Mouse (Mus musculus): ENCODE measurements around the gene Zfp518b. TPM values are rescaled to one million over a fixed set of nuclear protein-coding genes. Genes with fewer than 3 reads are reported as not detected.

The Zfp518b gene
- polyA plus RNA-seq, 1 experiment from 2014 or later, result 18.8 TPM

GRCm38 (mm10) chr5:38620783-38621182, 63.8 kb downstream of the Zfp518b start:
- H3K9ac ChIP-seq, result no peak overlapping the region
- H3K27ac ChIP-seq, result no peak overlapping the region
- H3K4me3 ChIP-seq (replicated peaks), result no peak overlapping the region
- no peaks in the 10 kb centered on the region for H3K36me3 ChIP-seq
- ATAC-seq (replicated peaks; ENCODE audit: low FRiP score), result no peak
- no peaks in the 10 kb centered on the region for H3K27me3 ChIP-seq
- WGBS, result 39% methylated on average over 5 of the region's 5 CpGs
- H3K4me1 ChIP-seq, result no peaks in the 10 kb centered on the region
- no peak overlapping the region for H3K4me2 ChIP-seq
- H3K9me3 ChIP-seq (replicated peaks), result no peaks in the 10 kb centered on the region

GRCm38 (mm10) chr5:38618908-38619307, 65.7 kb downstream of the Zfp518b start:
- 55% methylated on average over 3 of the region's 3 CpGs for WGBS
- H3K36me3 ChIP-seq, result no peaks in the 10 kb centered on the region
- no peaks in the 10 kb centered on the region for H3K27me3 ChIP-seq
- no peak for ATAC-seq (replicated peaks; ENCODE audit: low FRiP score)
- no peak overlapping the region for H3K4me2 ChIP-seq
- no peak overlapping the region for H3K4me3 ChIP-seq (replicated peaks)
- no peak overlapping the region for H3K9ac ChIP-seq
- H3K4me1 ChIP-seq, result no peaks in the 10 kb centered on the region
- H3K27ac ChIP-seq, result no peak overlapping the region
- H3K9me3 ChIP-seq (replicated peaks), result no peaks in the 10 kb centered on the region

Other genes with a start within 250 kb of the Zfp518b start
- 1.4 and 1.6 TPM in 2 replicates for gene Slc2a9, start 181.7 kb downstream of the Zfp518b start, polyA plus RNA-seq (2015; fragmentation: Nextera tagmentation; extraction: Ambion mirVana)
- gene Wdr1, start 121.6 kb downstream of the Zfp518b start, polyA plus RNA-seq (2015; fragmentation: Nextera tagmentation; extraction: Ambion mirVana), result 195 and 206 TPM in 2 replicates
- gene Clnk, start 192.0 kb upstream of the Zfp518b start, polyA plus RNA-seq (2015; fragmentation: Nextera tagmentation; extraction: Ambion mirVana), result not detected in 2 replicates

All from kidney, embryonic 15.5 days (tissue).